Mouse (Mus musculus): ENCODE data around the gene Tmem59l. TPM values are rescaled to one million over a fixed set of nuclear protein-coding genes. Genes with fewer than 3 reads are reported as not detected.

Gene Tmem59l
- polyA plus RNA-seq, 2 experiments from 2014 or later, result 0.22 TPM; not detected in 1

DNA sequence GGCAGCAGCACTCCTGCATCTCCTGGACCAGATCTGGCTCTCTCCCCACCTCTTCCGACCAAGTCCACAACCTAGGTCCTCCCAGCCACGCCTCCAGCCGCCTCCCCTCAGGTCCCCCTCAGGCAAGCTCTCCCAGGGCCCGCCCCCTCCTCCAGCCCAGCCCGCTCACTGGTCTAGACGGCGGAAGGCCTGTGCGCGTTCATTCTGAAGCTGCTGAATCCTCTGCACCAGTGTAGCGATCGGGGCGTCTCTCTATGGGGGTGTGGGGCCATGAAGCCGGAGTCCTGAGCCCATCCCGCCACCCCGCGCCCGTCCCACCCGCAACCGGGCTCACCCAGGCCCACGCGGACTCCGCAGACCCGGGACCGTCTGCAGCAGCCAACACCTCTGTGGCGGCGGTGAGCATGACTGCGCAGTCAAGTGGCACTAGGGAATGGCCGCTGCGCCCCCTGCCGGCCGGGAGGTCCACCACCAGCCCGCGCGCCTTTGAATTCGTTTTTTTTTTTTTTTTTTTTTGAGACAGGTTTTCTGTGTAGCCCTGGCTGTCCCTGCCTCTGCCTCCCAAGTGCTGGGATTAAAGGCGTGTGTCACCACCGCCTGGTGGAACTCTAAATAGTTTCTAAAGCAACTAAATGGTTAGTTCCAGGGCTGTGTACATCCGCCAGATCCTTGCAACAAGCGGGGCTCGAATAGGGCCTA lies 19.3 kb upstream of the Tmem59l start, which contains the start of gene Rex1bd:
Gene Rex1bd, minus strand, starts transcription at position 425 of the 699 bp plus-strand sequence.
- peak; percentile 51 for ATAC-seq

DNA sequence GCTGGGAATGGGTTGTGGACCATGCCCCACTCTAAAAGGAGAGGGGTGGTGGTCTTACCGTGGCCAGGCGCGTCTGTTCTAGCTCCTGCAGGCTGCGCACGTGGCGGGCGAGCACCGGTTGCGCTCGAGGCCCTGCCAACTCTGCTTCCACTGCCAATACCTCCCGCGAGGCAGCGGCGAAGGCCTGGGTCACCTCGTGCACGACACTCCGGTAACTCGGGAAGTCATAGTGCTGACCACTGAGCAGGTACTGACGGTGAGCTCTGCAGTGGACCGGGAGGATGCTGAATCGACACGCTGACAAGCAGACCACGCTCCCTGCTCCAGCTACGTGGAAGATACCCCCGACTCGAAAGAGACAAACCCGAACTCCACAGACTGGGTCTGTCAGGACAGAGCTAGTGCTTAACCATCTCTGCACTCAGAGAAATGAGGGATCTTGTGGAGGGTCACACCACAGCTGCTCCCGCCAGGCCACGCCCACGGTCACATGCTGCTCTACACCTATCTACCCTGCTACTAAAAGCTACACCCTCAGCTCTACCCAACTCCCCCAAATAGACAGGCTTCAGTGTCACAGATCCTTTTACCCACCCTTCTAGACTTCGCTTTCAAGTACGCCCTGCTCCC lies 18.7 kb upstream of the Tmem59l start:
- peak; percentile 4 for ATAC-seq

DNA sequence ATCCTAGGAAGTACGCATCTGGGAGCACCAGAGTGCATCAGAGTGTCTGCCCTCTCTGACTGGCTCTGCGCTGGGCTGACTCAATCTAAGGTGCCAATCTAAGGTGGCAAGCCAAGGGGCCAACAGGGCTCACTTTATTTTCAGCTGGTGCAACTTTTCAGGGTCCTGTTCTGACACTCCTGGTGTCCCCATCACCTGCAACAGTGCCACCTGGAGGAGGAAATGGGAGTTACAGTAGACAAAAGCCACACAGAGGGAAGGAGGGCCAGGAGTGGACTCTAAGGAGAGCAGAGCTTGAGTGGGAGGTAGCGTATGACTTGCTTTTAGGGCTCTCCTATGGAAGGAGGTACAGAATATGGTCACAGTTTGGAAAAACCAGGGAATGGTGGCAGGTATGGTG lies 17.7 kb upstream of the Tmem59l start:
- ATAC-seq, result no peak

DNA sequence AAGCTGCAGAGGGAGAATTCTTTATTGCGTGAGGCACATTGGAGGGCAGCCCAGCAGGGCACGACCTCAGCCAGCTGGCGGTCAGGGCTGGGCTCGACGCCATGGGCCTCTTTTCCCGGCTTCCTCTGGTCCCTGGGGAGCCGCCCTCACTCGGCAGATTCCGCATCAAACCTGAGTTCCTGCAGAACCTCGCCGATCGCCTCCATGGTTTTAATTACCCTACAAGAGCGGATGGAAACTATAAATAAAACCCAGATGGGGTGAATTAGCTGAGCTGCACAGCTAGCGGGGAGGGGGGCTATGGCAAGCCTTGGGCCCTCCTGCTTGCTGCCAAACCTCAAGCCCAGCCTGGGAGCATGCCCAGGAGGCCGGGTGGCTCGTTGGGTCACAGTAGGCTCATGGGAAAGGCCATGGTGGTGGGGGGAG lies 17.1 kb upstream of the Tmem59l start:
- no peak for ATAC-seq

DNA sequence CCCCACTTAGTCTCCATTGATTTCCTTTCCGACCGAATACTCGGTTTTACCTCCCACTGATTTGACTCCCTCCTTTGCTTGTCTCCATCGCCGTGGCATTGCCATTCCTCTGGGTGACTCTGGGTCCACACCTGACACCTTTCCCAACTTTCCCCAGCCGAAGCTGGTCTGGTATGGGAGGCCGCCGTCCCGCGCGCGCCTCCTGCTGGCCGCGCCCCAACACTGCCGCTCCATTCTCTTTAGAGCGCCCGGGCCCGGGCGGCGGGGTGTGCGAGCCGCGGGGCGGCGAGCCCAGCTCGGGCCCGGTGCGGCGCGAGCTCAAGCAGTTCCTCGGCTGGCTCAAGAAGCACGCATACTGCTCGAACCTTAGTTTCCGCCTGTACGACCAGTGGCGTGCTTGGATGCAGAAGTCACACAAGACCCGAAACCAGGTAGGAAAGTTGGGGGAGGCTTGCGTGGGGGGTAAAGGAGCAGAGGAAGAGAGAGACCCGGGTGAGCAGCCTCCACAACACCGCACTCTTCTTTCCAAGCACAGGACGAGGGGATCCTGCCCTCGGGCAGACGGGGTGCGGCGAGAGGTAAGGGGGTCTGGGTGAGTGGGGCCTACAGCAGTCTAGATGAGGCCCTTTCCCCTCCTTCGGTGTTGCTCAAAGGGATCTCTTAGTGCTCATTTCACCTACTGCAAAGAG lies 16.0 kb upstream of the Tmem59l start:
- no peak for ATAC-seq

DNA sequence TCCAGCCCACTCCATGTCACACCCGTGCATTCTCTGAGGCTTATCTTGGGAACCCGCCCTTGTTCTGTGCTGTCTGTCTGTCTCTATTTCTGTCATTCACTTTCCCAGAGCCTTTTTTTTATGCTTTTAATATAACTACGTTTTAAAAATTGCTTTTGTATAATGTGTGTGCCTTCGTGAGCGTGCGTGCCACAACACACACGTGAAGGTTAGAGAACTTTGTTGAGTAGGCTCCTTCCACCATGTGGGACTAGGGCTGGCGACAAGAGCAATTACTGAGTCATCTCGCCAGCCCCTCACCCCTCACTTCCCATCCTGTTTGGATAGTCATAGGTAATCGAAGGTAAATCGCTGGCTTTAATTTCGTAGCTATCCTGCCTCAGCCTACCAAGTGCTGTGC lies 15.4 kb upstream of the Tmem59l start:
- ATAC-seq, result no peak

DNA sequence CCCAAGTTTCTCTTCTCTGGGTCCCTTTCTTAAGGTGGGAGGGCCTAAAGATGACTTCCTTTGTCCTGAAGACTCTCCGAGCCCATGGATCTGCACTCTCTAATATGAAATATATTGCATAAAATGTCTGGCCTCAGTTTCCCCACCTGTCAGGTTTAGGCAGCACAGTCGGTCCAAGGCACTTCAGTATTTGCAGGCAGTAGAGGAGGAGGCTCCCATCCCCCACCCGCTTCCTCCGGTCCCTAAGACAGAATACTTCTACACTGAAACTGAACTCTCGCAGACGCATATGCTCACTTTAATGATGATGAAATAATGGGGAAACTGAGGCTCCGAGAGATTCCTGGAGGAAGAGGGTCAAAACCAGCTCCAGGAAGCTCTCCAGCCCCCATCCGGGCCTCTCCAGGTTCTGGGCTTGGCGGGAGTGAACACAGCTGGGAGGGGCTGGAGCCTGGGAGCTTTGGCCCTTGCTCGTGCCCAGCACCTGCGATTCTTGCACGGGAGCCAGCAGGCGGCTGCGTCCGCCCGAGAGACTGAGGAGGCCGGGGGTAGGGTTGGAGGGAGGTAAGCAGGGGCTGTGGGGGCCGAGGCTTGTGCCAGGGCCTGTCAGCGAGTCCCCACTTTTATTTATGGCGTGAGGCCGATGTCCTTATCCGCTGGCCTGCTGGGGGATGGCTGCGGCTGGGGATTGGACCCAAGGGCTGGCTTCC lies 14.8 kb upstream of the Tmem59l start:
- ATAC-seq, result no peak

DNA sequence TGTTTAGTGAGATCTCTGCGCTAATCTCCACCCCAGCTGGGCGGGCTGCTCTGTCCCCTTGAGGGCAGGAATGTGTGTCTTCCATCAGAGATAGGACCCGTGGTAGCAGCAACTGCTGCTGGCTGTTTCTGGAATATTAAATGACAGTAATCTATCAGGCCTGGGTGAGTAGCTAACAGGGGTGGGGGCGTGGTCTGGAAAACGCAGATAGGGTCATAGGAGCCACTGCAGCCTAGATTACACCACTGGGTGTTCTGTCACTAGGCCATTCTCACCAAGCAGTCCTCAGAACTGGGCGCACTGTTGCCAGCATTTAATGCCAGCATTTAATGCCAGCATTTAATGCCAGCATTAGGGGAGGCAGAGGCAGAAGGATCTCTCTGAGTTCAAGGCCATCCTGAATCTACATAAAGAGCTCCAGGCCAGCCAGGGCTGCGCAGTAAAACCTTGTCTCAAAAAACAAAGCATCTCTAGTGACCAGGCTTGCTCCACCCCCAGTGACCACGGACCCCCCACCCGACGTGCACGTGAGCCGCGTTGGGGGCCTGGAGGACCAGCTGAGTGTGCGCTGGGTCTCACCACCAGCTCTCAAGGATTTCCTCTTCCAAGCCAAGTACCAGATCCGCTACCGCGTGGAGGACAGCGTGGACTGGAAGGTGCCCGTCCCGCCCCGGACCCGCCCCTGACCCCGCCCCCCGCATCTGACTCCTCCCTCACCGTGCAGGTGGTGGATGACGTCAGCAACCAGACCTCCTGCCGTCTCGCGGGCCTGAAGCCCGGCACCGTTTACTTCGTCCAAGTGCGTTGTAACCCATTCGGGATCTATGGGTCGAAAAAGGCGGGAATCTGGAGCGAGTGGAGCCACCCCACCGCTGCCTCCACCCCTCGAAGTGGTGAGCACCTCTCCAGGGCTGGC lies 13.5 kb upstream of the Tmem59l start:
- peak; percentile 40 for ATAC-seq

DNA sequence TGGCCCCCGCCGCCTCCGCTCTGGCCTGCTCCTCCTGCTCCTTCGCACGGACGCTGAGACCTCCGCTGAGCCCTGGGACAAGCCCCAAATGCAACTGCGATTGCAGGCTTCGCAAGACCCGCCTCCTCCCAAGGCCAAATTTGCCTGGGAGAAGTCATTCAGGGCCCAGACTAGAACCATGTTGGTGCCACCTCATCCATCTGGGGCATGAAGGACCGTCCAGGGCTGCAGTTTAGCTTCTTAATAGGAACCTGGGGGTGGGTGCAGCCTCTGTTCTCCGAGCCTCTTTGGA lies 8.6 kb upstream of the Tmem59l start:
- no peak for ATAC-seq

DNA sequence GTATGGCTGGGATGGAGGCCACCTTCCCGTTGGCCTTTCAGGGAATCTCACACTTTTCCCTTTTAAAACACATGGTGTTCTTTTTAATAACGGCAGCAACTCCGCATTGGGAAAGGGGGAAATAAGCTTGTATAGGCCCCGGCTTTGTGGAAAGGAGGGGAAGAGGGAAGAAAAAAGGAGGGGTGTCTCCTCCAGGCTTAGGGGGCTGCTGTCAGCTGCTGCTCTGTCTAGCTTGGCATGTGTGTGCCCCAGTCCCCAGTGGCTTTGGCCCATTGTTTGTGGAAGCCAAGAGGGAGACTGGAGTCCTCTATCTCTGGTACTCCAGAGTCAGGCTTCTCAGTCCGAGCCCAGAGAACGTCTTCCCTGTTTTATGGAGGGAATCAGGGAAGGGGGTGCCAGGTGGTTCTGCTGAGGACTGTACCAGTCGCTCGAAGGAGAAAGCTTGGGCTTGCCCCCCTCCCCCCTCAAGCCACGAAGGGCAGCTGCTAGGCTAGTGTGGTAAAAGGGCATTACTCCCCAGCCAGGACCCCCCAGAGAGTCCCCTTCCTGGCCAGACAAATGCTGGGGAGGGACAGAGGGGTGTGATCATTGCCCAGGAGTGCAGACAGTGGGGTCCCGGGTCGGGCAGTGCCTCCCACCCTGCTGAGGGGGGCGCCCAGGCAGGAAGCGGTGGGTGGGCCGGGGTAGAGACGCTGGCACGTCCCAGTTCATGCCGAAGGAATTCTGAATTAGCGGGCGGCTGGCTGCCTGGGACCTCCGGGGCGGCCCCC lies 8.0 kb upstream of the Tmem59l start:
- ATAC-seq, result no peak

DNA sequence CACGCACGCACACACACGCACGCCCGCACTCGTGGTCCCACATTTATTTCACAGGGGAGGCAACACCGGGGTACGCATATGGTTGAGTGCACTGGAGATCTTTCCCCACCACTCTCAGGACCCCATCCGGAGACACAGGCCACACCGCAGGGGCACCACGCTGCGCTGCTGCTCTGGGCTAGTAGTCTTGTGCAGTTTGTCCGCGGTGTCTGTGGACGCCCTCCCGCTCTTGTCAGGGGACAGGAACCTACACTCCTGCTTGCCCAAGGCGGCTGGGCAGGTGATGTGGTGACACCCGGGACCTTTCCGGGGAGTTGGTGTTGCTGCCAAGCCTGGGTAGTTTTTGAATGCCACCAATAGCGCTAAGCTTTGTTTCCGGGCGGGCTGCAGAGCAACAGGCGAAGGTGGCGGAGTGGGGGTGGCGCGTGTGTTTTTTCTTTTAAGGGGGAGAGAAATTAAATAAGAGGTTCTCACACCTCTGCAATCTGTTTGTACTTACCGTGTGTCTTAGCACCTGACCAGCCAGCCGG lies 7.3 kb upstream of the Tmem59l start:
- no peak for ATAC-seq

DNA sequence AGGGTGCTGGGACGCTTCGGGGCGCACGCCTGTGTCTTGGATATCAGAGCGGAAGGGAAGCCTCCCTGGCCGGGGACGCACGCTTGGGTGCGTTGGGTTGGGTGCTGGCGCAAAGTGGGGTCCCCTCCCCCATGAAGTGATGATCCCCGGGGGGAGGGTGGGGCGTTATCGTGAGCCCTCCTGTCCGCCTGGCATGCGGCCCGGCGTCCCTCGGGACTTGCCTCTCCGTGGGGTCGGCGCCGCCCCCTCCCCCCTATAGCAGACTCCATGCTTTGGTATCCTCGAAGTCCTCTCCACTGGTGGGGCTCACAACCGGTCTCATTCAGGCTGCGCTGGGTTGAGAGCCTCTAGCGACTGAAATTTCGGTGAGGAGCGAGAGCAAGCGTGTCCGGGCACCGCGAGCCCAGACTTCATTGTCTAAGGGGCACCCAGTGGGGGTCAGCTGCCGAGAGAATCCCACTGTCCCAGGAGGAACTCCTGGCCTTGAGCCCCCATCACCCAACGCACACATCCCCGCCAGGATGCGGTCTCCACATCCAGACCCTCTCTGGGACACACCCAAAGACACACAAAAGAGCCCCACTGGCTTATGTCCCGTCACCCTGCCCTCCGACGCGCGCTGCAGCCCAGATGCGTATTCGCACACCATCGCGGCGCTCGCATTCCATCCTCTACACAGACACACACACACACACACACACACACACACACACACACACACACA lies 6.7 kb upstream of the Tmem59l start:
- no peak for ATAC-seq

DNA sequence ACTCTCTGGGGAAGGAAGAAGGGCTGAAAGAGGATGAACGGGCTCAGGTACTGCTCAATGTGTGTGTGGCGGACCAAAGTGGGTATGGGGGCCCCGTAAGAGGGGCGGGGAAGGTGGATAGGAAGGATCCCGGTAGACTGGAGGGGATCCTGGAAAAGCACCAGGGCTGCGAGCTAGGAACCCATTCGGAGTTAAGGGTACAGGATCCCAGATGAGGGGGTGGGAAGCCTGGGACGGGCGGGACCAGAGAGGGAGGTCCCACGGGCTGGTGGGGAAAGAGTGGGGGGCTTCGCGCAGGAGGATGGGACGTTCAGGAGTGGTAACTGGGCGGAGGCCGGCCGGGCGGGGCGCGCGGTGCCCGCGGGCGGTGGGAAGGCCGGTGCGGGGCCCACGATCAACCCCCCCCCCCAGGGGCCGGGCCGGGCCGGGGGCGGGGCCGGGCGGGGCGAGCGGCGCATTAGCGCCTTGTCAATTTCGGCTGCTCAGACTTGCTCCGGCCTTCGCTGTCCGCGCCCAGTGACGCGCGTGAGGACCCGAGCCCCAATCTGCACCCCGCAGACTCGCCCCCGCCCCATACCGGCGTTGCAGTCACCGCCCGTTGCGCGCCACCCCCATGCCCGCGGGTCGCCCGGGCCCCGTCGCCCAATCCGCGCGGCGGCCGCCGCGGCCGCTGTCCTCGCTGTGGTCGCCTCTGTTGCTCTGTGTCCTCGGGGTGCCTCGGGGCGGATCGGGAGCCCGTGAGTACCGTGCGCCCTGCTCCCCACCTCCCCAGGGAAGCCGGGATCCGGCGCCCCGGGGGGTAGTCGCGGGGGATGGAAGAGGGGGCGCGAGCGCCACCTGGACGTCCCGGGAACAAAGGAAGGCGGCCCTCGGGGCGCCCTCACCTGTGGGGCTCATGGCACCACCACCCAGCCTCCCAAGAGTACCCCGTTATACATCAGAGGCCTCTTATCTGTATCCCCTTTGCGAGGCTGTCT lies 5.8 kb upstream of the Tmem59l start, which contains the start of gene Crlf1:
Gene Crlf1, plus strand, starts transcription at position 495 of the 977 bp plus-strand sequence.
- ATAC-seq, result no peak

DNA sequence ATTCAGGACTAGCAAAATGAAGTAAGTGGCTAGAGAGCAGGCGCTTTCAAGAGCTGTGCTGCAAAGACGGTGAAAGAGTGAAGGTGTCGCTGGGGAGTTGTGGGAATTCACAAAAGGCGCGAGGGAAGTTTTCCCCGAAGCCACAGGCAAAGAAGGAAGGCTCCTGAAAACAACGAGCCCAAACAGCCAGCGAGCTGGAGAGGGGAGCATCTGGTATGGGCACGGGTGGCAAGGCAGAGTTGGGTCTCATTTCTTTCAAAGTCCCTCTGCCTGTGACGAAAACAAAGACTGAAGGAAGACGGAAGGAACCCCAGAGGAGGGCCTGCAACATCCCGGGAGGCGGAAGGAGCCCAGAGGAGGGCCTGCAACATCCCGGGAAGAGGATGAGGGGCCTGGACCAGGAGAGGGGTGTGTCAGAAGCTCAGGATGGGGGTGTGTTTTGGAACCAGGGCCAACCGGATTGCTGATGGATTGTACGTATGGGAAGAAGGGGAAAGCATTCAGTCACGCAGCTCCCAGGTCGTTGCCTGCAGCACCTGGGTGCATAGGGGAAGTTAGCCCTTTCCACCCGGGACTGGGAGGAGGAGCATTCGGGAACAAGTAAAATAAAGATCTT lies 3.8 kb upstream of the Tmem59l start:
- no peak for ATAC-seq

DNA sequence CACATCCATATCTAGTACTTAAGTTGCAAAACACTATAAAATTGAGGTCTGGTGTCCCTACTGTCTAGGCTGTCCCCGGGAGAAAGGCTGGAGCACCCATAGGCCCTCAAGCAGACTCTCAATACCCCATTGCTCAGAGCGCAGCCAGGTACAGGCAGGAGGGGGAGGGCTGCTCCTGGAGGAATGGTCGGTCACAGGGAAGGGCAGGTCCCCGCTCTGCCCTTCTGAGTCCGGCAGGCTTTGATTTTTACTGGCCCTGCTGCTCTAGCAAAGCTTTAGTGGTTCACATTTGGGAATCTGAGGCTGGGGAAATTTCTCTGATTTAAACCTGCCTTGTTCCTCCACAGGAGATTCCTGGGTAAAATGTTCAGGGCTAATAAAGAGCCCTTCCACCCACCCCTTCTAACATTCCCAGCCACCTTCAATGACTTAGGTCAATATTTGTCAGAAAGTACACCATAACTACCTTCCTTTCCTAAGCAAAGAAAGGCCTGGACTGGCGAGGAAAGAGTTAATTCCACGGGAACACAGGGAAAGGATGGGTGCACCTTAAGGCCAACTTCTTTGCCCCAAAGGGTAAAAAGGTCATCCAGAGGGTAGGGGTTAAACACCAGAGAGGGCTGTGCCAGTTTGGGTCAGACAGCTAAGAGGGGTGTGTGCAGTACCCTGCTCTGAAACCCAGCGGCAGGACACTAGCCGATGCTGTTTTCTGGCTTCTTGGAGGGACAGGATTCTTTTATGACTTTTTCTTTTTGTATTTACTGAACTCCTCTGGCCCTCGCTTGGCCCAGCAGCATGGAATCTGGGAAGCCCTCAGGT lies 3.1 kb upstream of the Tmem59l start:
- no peak for ATAC-seq

DNA sequence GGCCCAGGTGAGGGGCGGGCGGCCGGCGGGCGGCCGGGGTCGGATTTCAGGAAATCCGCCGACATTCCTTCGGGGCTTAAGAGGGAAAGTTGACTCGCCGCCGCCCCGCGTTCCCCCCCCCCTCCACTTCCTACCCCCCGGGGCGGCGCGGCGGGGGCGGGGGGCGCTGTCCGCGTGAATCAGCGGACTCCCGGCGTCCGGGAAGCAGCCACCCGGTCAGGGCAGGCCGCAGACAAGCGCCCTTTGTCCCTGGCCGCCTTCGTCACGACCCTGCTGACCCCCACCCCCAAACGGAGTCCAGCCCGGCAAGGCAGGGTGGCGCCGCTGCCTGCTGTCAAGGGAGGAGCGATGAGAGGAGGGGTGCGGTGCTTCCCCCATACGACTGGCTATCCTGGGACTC lies 2.4 kb upstream of the Tmem59l start:
- no peak for ATAC-seq

DNA sequence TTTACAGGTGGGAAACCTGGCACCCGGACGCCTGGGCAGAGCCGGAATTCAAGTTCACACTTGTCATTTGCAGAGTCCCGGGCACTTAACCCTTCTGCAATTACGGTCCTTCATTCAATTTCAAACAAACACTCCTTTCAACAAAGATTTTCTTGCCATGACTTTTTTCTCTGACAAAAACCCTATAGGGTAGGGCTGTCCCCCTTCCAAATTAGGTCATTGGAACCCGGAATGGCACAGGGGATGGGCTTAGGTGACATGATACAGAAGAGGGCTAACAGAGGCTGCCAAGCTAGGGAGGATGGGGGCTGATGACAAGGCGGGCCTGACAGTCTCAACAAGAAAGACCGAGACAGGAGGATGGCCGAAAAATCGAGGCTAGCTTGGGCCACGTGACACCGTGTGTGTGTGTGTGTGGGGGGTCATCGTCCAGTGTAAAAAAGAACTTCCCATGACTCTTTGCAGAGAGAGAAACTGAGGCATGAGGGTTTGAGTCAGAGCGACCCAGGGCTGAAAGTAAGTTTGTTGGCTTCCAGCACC lies 1.8 kb upstream of the Tmem59l start:
- ATAC-seq, result no peak

Data from activated CD4-positive, CD25-positive, alpha-beta regulatory T cell, adult 4 months (primary cell).